Mouse (Mus musculus) heart, embryonic 15.5 days (tissue): Measurements from ENCODE around the gene Zfp704. TPM values are rescaled to one million over a fixed set of nuclear protein-coding genes. Genes with fewer than 3 reads are reported as not detected.
A peak's percentile ranks its signal among the peaks of the same experiment; 100 is the strongest.

Experiments used
- ATAC-seq: fragments of 200-750 bp; cut with Nextera tagmentation; replicated peaks from 2 replicates; pipeline ENCODE4 v1.8.0; 2017; ENCODE audit warnings: low read depth, moderate TSS enrichment; ENCODE audit not compliant: insufficient number of reproducible peaks, insufficient read depth, low FRiP score
- H3K27ac ChIP-seq: fragments of 300-500 bp; sonication (generic); 2 replicates; pipeline ENCODE4 v1.5.1; 2015; ENCODE audit warnings: mild to moderate bottlenecking, inconsistent platforms
- H3K27me3 ChIP-seq: fragments of 300-500 bp; sonication (generic); 2 replicates; pipeline ENCODE4 v1.6.1; 2015; ENCODE audit warnings: inconsistent platforms
- H3K36me3 ChIP-seq: fragments of 300-500 bp; sonication (generic); 2 replicates; pipeline ENCODE4 v1.6.1; 2015; ENCODE audit warnings: mild to moderate bottlenecking, inconsistent platforms
- H3K4me1 ChIP-seq: fragments of 300-500 bp; sonication (generic); replicated peaks from 2 replicates; pipeline ENCODE4 v1.6.1; 2015; ENCODE audit warnings: inconsistent platforms
- H3K4me2 ChIP-seq: fragments of 300-500 bp; sonication (generic); 2 replicates; pipeline ENCODE4 v1.6.1; 2015; ENCODE audit warnings: inconsistent platforms, mild to moderate bottlenecking, moderate library complexity
- H3K4me3 ChIP-seq: fragments of 300-500 bp; sonication (generic); 2 replicates; pipeline ENCODE4 v1.5.1; 2015; ENCODE audit warnings: mild to moderate bottlenecking, inconsistent platforms
- H3K9ac ChIP-seq: fragments of 300-500 bp; sonication (generic); 2 replicates; pipeline ENCODE4 v1.6.1; 2015; ENCODE audit warnings: mild to moderate bottlenecking, inconsistent platforms
- H3K9me3 ChIP-seq: fragments of 300-500 bp; sonication (generic); replicated peaks from 2 replicates; pipeline ENCODE4 v1.6.1; 2016; ENCODE audit warnings: inconsistent platforms
- WGBS: fragments of 180-500 bp; shearing (Covaris S2); methylation state at CpG from one replicate; pipeline ENCODE4 v1.1.7; 2015; ENCODE audit warnings: mixed read lengths; 5-methylcytosine and 5-hydroxymethylcytosine counted together
- polyA plus RNA-seq: library from polyadenylated mRNA; unstranded; fragments of >200 nt; fragmentation: Nextera tagmentation; extraction: Ambion mirVana; gene quantifications from 2 replicates; pipeline ENCODE4 v1.2.1, GENCODE M21; 2015

Zfp704 gene
- polyA plus RNA-seq: 5.6 and 7.1 TPM in 2 replicates

GRCm38 (mm10) chr3:9609581-9610341 is at the start of gene Zfp704:
Gene Zfp704 (minus strand): TSS chr3:9610085.
- Histone ChIP-seq H3K36me3 (no peaks in the 10 kb centered on the region), H3K27ac (peak within 1 kb of the TSS; percentile 93), H3K27me3 (no peaks in the 10 kb centered on the region), H3K4me2 (peak within 1 kb of the TSS; percentile 85), H3K4me3 (peak within 1 kb of the TSS; percentile 86), H3K9ac (peak within 1 kb of the TSS; percentile 94), H3K9me3 (no peaks in the 10 kb centered on the region), H3K4me1 (peaks cover 29% of the 10 kb centered on the region)
- under 1% methylated on average over 73 of the region's 97 CpGs for WGBS
- peak; percentile 89 for ATAC-seq

- Histone ChIP-seq H3K36me3 (no peaks in the 10 kb centered on the region), H3K27ac (no peak overlapping the region), H3K9me3 (no peaks in the 10 kb centered on the region), H3K27me3 (no peaks in the 10 kb centered on the region), H3K9ac (no peak overlapping the region), H3K4me1 (peaks cover 12% of the 10 kb centered on the region; the same call in 1 of the 2 replicates), H3K4me2 (no peak overlapping the region), H3K4me3 (no peak overlapping the region)
- WGBS: 75% methylated on average over 10 of the region's 10 CpGs
- no peak for ATAC-seq
These were observed 23.4 kb upstream of the Zfp704 start for GRCm38 (mm10) chr3:9633036-9634005.

- H3K4me1 ChIP-seq: peaks cover 12% of the 10 kb centered on the region; the same call in 1 of the 2 replicates
- no peaks in the 10 kb centered on the region for H3K9me3 ChIP-seq
- peak overlapping the region; percentile 34 for H3K4me3 ChIP-seq
- H3K4me2 ChIP-seq: peak overlapping the region; percentile 59
- no peaks in the 10 kb centered on the region for H3K27me3 ChIP-seq
- 11% methylated on average over 17 of the region's 17 CpGs for WGBS
- H3K36me3 ChIP-seq: no peaks in the 10 kb centered on the region
- H3K27ac ChIP-seq: no peak overlapping the region
- no peak; the same call in 1 of the 2 replicates for ATAC-seq
- peak overlapping the region; percentile 37 for H3K9ac ChIP-seq
These were observed 20.1 kb upstream of the Zfp704 start for GRCm38 (mm10) chr3:9629951-9630350.

- 53% methylated on average over 4 of the region's 4 CpGs for WGBS
- no peak for ATAC-seq
- Histone ChIP-seq H3K27me3 (no peaks in the 10 kb centered on the region), H3K9me3 (no peaks in the 10 kb centered on the region), H3K36me3 (no peaks in the 10 kb centered on the region), H3K4me1 (peaks cover 12% of the 10 kb centered on the region; the same call in 1 of the 2 replicates), H3K27ac (no peak overlapping the region), H3K9ac (no peak overlapping the region), H3K4me2 (no peak overlapping the region), H3K4me3 (no peak overlapping the region)
These were observed 18.2 kb upstream of the Zfp704 start for GRCm38 (mm10) chr3:9628041-9628440.

- peaks cover 12% of the 10 kb centered on the region; the same call in 1 of the 2 replicates for H3K4me1 ChIP-seq
- H3K9ac ChIP-seq: no peak overlapping the region
- no peaks in the 10 kb centered on the region for H3K9me3 ChIP-seq
- no peak overlapping the region for H3K4me2 ChIP-seq
- H3K36me3 ChIP-seq: no peaks in the 10 kb centered on the region
- WGBS: 51% methylated on average over 5 of the region's 5 CpGs
- H3K27me3 ChIP-seq: no peaks in the 10 kb centered on the region
- no peak for ATAC-seq
- H3K27ac ChIP-seq: no peak overlapping the region
- H3K4me3 ChIP-seq: no peak overlapping the region
These were observed 16.3 kb upstream of the Zfp704 start for GRCm38 (mm10) chr3:9626149-9626548.

GRCm38 (mm10) chr3:9620611-9621010 is 10.7 kb upstream of the Zfp704 start:
- 75% methylated on average over 12 of the region's 12 CpGs for WGBS
- Histone ChIP-seq H3K27ac (no peak overlapping the region), H3K9ac (no peak overlapping the region), H3K4me2 (no peak overlapping the region), H3K9me3 (no peaks in the 10 kb centered on the region), H3K27me3 (no peaks in the 10 kb centered on the region), H3K36me3 (no peaks in the 10 kb centered on the region), H3K4me1 (peaks cover 4% of the 10 kb centered on the region; the same call in 1 of the 2 replicates), H3K4me3 (no peak overlapping the region)
- ATAC-seq: no peak

- Histone ChIP-seq H3K4me3 (no peak overlapping the region), H3K27ac (no peak overlapping the region), H3K36me3 (no peaks in the 10 kb centered on the region), H3K4me2 (no peak overlapping the region), H3K4me1 (peaks cover 4% of the 10 kb centered on the region; the same call in 1 of the 2 replicates), H3K27me3 (no peaks in the 10 kb centered on the region), H3K9ac (no peak overlapping the region), H3K9me3 (no peaks in the 10 kb centered on the region)
- WGBS: 57% methylated on average over 6 of the region's 6 CpGs
- ATAC-seq: no peak
These were observed 9.8 kb upstream of the Zfp704 start for GRCm38 (mm10) chr3:9619562-9620275.

- peaks cover 4% of the 10 kb centered on the region; the same call in 1 of the 2 replicates for H3K4me1 ChIP-seq
These were observed 7.2 kb upstream of the Zfp704 start for GRCm38 (mm10) chr3:9617101-9617500.

GRCm38 (mm10) chr3:9614676-9615075 is 4.8 kb upstream of the Zfp704 start:
- WGBS: 58% methylated on average over 12 of the region's 12 CpGs
- H3K36me3 ChIP-seq: no peaks in the 10 kb centered on the region
- H3K27ac ChIP-seq: no peak overlapping the region
- no peak overlapping the region for H3K9ac ChIP-seq
- H3K27me3 ChIP-seq: no peaks in the 10 kb centered on the region
- no peak for ATAC-seq
- peaks cover 9% of the 10 kb centered on the region; the same call in 1 of the 2 replicates for H3K4me1 ChIP-seq
- H3K4me3 ChIP-seq: no peak overlapping the region
- no peaks in the 10 kb centered on the region for H3K9me3 ChIP-seq
- H3K4me2 ChIP-seq: no peak overlapping the region

More at GRCm38 (mm10) chr3:9617101-9617500, 7.2 kb upstream of the Zfp704 start:
- Histone ChIP-seq H3K9ac (no peak overlapping the region), H3K9me3 (no peaks in the 10 kb centered on the region), H3K36me3 (no peaks in the 10 kb centered on the region), H3K27ac (no peak overlapping the region), H3K4me3 (no peak overlapping the region), H3K27me3 (no peaks in the 10 kb centered on the region), H3K4me2 (no peak overlapping the region)
- 76% methylated on average over 9 of the region's 9 CpGs for WGBS
- ATAC-seq: no peak

- 66% methylated on average over 8 of the region's 8 CpGs for WGBS
- no peak for ATAC-seq
- H3K27me3 ChIP-seq: no peaks in the 10 kb centered on the region
- peaks cover 8% of the 10 kb centered on the region; the same call in 1 of the 2 replicates for H3K4me1 ChIP-seq
- H3K4me2 ChIP-seq: no peak overlapping the region
- H3K4me3 ChIP-seq: no peak overlapping the region
- H3K9ac ChIP-seq: no peak overlapping the region
- no peak overlapping the region for H3K27ac ChIP-seq
- no peaks in the 10 kb centered on the region for H3K9me3 ChIP-seq
- H3K36me3 ChIP-seq: no peaks in the 10 kb centered on the region
These were observed 4.1 kb upstream of the Zfp704 start for GRCm38 (mm10) chr3:9614011-9614410.
